Mouse (Mus musculus): ENCODE data around the gene Sarnp.

- TF ChIP-seq CTCF (IDR thresholded peaks at IDR 0.05; ENCODE audit: control insufficient read depth, insufficient read depth, insufficient read length): no peak
- TF ChIP-seq MYOG (IDR thresholded peaks at IDR 0.05; ENCODE audit: control insufficient read depth, extremely low read depth, insufficient read length): no peak
- TF ChIP-seq USF1 (IDR thresholded peaks at IDR 0.05; ENCODE audit: low read depth): no peak
- TF ChIP-seq FOSL1 (IDR thresholded peaks at IDR 0.05; ENCODE audit: insufficient read depth, low read length, poor library complexity, severe bottlenecking): no peak
Observed at GRCm38 (mm10) chr10:128892246-128892645, 75.1 kb downstream of the Sarnp start.
